Mouse (Mus musculus) testis, adult 2 months (tissue): ENCODE results near the gene Usp24.

Source experiments
- CTCF ChIP-seq: fragments of 200-500 bp; IDR thresholded peaks from 2 replicates; pipeline ENCODE4 v1.5.1; 2012; ENCODE audit warnings: low read depth, mild to moderate bottlenecking, inconsistent platforms, low read length, moderate library complexity; ENCODE audit not compliant: control insufficient read depth, insufficient read depth, insufficient replicate concordance
- POLR2A ChIP-seq: fragments of 200-500 bp; IDR thresholded peaks from 2 replicates; pipeline ENCODE4 v1.6.1; 2012; ENCODE audit warnings: low read depth, mild to moderate bottlenecking, inconsistent platforms, low read length, moderate library complexity; ENCODE audit not compliant: control insufficient read depth

GRCm38 (mm10) chr4:106313874-106314273, 2.1 kb upstream of the Usp24 start:
- TF ChIP-seq POLR2A (no peak), CTCF (no peak)
